Mouse (Mus musculus) neural tube, embryonic 14.5 days (tissue): ENCODE data around the gene Gm44579. TPM values are rescaled to one million over a fixed set of nuclear protein-coding genes. Genes with fewer than 3 reads are reported as not detected.

Experiments
- ATAC-seq: fragments of 200-750 bp; cut with Nextera tagmentation; 2 replicates; pipeline ENCODE4 v1.8.0; 2017; ENCODE audit warnings: low read depth, mild to moderate bottlenecking, moderate TSS enrichment, moderate library complexity
- H3K27ac ChIP-seq: fragments of 300-500 bp; sonication (generic); 2 replicates; pipeline ENCODE4 v1.5.1; 2014; ENCODE audit warnings: low read depth, mild to moderate bottlenecking, control low read depth, low read length, moderate library complexity, mixed read lengths
- H3K27me3 ChIP-seq: fragments of 300-500 bp; sonication (generic); 2 replicates; pipeline ENCODE4 v1.6.1; 2014; ENCODE audit warnings: low read length; ENCODE audit not compliant: control insufficient read depth, insufficient read depth
- H3K36me3 ChIP-seq: fragments of 300-500 bp; sonication (generic); 2 replicates; pipeline ENCODE4 v1.6.1; 2014; ENCODE audit warnings: low read length, mixed read lengths; ENCODE audit not compliant: control insufficient read depth, insufficient read depth
- H3K4me1 ChIP-seq: fragments of 300-500 bp; sonication (generic); 2 replicates; pipeline ENCODE4 v1.6.1; 2014; ENCODE audit warnings: low read length; ENCODE audit not compliant: control insufficient read depth, insufficient read depth
- H3K4me2 ChIP-seq: fragments of 300-500 bp; sonication (generic); 2 replicates; pipeline ENCODE4 v1.6.1; 2014; ENCODE audit warnings: mild to moderate bottlenecking, low read depth, low read length, control low read depth
- H3K4me3 ChIP-seq: fragments of 300-500 bp; sonication (generic); 2 replicates; pipeline ENCODE4 v1.5.1; 2014; ENCODE audit warnings: low read depth, low read length, control low read depth, mixed read lengths
- H3K9ac ChIP-seq: fragments of 300-500 bp; sonication (generic); replicated peaks from 2 replicates; pipeline ENCODE4 v1.6.1; 2014; ENCODE audit warnings: low read depth, mild to moderate bottlenecking, control low read depth, low read length, mixed read lengths
- H3K9me3 ChIP-seq: fragments of 300-500 bp; sonication (generic); 2 replicates; pipeline ENCODE4 v1.6.1; 2016; ENCODE audit warnings: low read length; ENCODE audit not compliant: control insufficient read depth
- WGBS: fragments of 180-500 bp; shearing (Covaris S2); extraction: QIAGEN DNeasy Blood & Tissue Kit; methylation state at CpG from one replicate; pipeline ENCODE4 v1.1.7; 2014; 5-methylcytosine and 5-hydroxymethylcytosine counted together
- polyA plus RNA-seq: library from polyadenylated mRNA; unstranded; fragments of >200 nt; fragmentation: Nextera tagmentation; extraction: Ambion mirVana; gene quantifications from 2 replicates; pipeline ENCODE4 v1.2.1, GENCODE M21; 2014

The Gm44579 gene
- polyA plus RNA-seq, 1 experiment from 2014 or later = not detected

DNA sequence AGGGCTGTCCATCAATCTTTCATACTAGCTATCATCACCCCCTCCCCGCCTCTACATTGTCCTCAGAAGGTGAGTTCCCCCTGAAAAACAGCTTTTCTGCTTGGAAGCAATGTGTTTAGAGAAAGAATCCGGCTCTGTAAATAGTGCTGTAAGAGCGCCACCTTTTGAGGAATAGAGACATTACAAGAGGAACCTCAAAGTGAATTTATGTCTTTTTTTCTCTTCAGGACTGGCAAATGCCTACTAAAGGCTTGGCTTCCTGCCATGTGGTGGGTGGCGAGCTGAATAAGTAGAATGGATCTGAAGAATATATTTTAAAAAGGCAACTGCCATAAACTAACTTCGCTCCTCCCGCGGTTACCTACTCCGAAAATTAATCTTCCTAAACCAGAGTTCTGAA, 47.0 kb downstream of the Gm44579 start:
- H3K27me3 ChIP-seq = no peaks in the 10 kb centered on the region
- 30% methylated on average over 8 of the region's 8 CpGs for WGBS

DNA sequence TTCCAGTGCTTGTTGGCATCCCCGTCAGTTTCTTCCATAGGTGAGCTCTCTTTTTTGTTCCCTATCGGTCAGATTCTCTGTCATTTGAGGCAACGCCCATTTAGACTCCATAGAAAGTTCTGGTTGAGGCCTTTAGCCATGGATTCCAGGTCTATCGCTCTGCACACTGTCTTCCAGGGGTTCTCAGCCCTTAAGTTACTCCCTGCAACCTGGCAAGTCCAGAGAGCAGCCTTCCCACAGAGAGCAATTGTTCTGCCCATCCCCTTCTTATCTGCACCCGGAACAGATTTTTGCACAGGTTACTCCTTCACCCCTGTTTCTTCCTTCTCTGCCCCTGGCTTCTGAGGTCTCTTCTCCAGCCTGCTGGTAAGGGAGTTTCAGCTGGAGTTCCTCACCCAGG, 48.7 kb downstream of the Gm44579 start:
- no peak overlapping the region for H3K4me3 ChIP-seq
- H3K36me3 ChIP-seq = no peaks in the 10 kb centered on the region
- peaks cover 6% of the 10 kb centered on the region for H3K27me3 ChIP-seq
- no peak overlapping the region for H3K27ac ChIP-seq
- H3K4me2 ChIP-seq = no peak overlapping the region
- H3K9me3 ChIP-seq = no peaks in the 10 kb centered on the region
- 75% methylated on average over 5 of the region's 5 CpGs for WGBS
- H3K9ac ChIP-seq = 0 out of 2 replicates have a peak overlapping the region, but pooled peaks have one; percentile 13
- peaks cover 15% of the 10 kb centered on the region; the same call in 1 of the 2 replicates for H3K4me1 ChIP-seq
- ATAC-seq = no peak

More for the DNA sequence above, 47.0 kb downstream of the Gm44579 start:
- Histone ChIP-seq H3K4me3 (no peak overlapping the region), H3K4me2 (no peak overlapping the region), H3K9me3 (no peaks in the 10 kb centered on the region), H3K9ac (no peak overlapping the region), H3K4me1 (peaks cover 15% of the 10 kb centered on the region; the same call in 1 of the 2 replicates), H3K27ac (no peak overlapping the region), H3K36me3 (no peaks in the 10 kb centered on the region)
- no peak for ATAC-seq

DNA sequence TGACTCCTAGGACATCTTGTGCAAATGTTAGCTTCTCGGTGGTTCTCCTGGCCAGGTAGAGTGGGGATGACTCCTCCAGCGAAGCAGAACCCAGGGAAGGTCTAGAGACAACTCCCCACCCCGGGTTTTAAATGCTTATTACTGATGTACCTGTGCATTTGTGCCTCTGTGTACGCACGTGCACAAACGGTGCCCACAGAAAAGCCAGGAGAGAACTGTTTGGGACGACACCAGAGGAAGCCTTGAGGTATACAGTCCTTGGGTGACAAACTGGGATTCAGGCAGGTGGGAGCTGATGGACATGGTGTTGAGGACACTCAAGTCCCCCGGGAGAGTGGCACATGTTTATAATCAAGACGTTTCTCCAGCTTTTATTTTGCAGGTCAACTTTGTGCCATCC, 49.9 kb downstream of the Gm44579 start:
- Histone ChIP-seq H3K27ac (no peak overlapping the region), H3K4me3 (peak overlapping the region; percentile 12; the same call in 1 of the 2 replicates), H3K9ac (0 out of 2 replicates have a peak overlapping the region, but pooled peaks have one; percentile 3), H3K4me1 (peaks cover 15% of the 10 kb centered on the region; the same call in 1 of the 2 replicates), H3K9me3 (no peaks in the 10 kb centered on the region), H3K27me3 (peaks cover 6% of the 10 kb centered on the region), H3K36me3 (no peaks in the 10 kb centered on the region), H3K4me2 (peak overlapping the region; percentile 77)
- no peak for ATAC-seq
- 75% methylated on average over 9 of the region's 9 CpGs for WGBS

DNA sequence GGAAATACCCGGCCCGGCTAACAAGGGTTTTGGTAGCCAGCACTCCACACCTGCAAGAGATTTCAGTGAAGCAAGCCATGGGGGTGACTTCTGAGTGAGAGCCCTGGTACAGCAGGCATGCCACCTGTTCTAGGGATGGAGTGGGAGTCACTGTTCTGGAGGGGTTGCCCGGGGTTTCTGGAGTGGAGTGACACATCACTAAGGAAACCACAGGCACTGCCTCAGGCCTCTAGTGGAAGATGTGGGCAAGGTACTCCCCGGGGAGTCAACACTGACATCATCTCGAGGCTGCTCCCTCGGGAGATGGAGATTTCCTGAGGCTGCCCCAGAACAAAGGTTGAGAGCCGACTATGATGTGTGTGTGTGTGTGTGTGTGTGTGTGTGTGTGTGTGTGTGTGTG, 50.4 kb downstream of the Gm44579 start:
- H3K9ac ChIP-seq = peak overlapping the region; percentile 58; the same call in 1 of the 2 replicates
- peaks cover 7% of the 10 kb centered on the region for H3K27me3 ChIP-seq
- H3K4me1 ChIP-seq = peaks cover 15% of the 10 kb centered on the region; the same call in 1 of the 2 replicates
- H3K4me2 ChIP-seq = peak overlapping the region; percentile 77
- no peak for ATAC-seq
- H3K9me3 ChIP-seq = no peaks in the 10 kb centered on the region
- H3K36me3 ChIP-seq = no peaks in the 10 kb centered on the region
- no peak overlapping the region for H3K27ac ChIP-seq
- WGBS = 30% methylated on average over 7 of the region's 7 CpGs
- H3K4me3 ChIP-seq = peak overlapping the region; percentile 58

DNA sequence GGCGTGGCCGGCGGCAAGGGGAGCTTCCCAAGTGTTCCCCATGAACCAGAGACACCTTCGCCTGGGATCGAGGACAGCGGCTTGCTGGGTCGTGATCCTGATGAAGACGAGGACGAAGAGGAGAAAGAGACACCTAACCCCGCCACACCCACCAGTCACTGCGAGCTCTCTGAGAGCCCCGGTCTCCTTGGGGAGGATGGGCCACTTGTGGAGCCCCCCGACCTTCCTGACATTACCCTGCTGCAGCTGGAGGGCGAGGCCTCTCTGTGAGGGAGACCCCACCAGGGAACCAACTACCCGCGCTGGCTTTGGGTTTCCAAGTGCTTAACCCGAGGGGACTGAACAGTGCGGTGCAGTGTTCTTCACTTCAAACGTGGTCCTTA, 52.2 kb downstream of the Gm44579 start:
- Histone ChIP-seq H3K27ac (no peak overlapping the region), H3K27me3 (peaks cover 8% of the 10 kb centered on the region), H3K9ac (peak overlapping the region; percentile 58), H3K4me2 (peak overlapping the region; percentile 77), H3K36me3 (no peaks in the 10 kb centered on the region), H3K9me3 (no peaks in the 10 kb centered on the region), H3K4me1 (peaks cover 15% of the 10 kb centered on the region; the same call in 1 of the 2 replicates), H3K4me3 (peak overlapping the region; percentile 58)
- no peak for ATAC-seq
- WGBS = 4% methylated on average over 19 of the region's 19 CpGs

DNA sequence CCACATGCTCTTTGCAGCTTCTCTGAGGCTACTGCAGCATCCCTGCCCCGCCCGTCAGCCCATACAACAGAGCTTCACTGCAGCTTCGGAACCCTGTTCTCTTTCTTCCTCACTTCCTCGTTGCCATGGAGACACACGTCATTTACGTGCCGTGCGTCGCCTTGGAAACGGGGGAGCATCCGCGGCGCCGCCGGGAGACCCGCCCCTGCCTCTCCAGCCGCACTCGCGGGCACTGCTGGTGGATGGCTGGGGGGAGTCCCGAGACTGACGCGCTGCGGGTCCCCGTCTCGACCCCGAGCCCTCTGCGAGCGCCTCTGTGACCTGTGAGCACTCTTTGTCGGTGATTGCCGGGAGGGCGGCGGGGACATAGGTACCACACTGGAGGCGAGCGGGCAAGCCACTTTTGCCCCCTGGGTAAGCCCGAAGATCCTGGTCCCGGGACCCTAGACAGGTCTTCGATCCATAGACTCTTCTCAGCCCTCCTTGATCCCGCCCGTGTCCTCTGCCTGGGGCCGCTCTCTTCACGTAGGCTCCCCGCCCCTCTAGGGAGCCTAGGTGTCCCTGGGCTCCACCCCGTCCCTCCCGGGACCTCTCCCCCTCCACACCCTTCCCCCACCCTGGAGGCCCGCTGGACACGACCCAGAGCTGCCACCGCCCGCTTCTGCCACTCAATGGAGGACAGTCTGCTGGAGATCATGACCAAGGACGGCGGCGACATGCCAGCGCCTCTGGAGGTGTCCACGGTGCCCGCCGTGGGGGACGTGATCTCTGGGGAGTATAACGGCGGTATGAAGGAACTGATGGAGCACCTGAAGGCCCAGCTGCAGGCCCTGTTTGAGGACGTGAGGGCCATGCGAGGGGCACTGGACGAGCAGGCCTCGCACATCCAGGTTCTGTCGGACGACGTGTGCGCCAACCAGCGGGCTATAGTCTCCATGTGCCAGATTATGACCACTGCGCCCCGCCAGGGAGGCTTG, 52.8 kb downstream of the Gm44579 start:
- Histone ChIP-seq H3K27me3 (peaks cover 8% of the 10 kb centered on the region), H3K36me3 (no peaks in the 10 kb centered on the region), H3K9ac (peak overlapping the region; percentile 58), H3K4me1 (peaks cover 15% of the 10 kb centered on the region; the same call in 1 of the 2 replicates), H3K27ac (peak overlapping the region; percentile 91), H3K4me2 (peak overlapping the region; percentile 77), H3K9me3 (no peaks in the 10 kb centered on the region), H3K4me3 (peak overlapping the region; percentile 58)
- WGBS = under 1% methylated on average over 69 of the region's 69 CpGs
- ATAC-seq = peak; percentile 95

DNA sequence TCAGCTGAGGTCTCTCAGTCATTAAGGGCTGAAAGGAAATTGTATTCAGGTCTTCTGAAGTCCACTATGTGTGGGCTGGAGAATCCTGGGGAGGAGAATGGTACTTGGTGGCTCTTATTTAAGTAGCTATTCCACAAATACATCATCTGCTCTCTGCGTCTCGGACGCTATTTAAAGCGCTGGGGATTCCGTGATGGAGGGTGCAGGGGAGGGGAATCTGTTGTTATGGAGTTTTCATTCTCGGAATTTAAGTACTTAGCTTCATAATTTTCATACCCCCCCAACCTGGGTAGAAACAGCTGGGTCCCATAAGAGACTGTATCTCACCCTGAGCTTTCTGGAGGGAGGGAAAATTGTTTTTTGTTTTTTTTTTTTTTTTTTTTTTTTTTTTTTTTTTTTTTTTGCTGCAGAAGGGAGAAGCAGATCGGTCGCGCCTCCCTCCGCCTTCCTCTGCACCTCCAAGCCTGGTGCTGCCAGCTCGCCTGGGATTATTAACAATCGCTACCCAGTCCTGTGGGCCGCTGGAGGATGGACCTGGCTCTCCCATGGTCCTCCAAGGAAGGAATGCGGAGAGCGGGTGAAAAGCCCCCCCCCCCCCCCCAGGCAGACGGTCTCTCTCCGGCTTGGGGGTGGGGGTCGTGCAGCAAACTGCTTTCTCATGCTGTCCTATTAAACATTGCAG, 53.7 kb downstream of the Gm44579 start, which contains the start of gene Ccdc184:
Gene Ccdc184 (plus strand): TSS at position 196 of the 682 bp plus-strand sequence.
- 2% methylated on average over 15 of the region's 18 CpGs for WGBS
- H3K27me3 ChIP-seq = peaks cover 8% of the 10 kb centered on the region
- H3K4me1 ChIP-seq = peaks cover 15% of the 10 kb centered on the region; the same call in 1 of the 2 replicates
- no peaks in the 10 kb centered on the region for H3K36me3 ChIP-seq
- peak within 1 kb of the TSS; percentile 58 for H3K9ac ChIP-seq
- peak within 1 kb of the TSS; percentile 77 for H3K4me2 ChIP-seq
- peak within 1 kb of the TSS; percentile 58 for H3K4me3 ChIP-seq
- no peaks in the 10 kb centered on the region for H3K9me3 ChIP-seq
- H3K27ac ChIP-seq = peak within 1 kb of the TSS; percentile 91
- ATAC-seq = peak; percentile 75

DNA sequence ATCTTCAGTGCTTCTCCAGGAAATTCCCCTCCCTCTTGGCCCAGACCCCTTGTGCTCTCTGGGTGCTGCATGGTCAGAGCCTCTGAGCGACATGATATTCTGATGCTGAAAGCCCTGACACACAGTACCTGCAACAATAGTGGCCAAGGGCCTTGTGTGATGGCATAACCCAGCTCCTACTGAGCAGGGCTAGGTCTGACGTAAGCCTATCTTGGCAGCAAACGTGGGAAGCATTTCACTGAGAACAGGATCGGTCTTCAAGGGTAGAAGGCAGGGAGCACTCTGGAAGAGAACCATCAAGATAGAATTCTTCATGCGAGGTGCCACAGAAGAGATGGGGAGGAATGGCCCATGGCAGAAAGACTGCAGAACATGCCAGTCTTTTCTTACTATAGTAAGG, 55.3 kb downstream of the Gm44579 start, which contains the start of gene Asb8:
Gene Asb8 (minus strand): TSS at position 101 of the 400 bp plus-strand sequence.
- H3K4me3 ChIP-seq = no peak within 1 kb of the TSS
- no peak within 1 kb of the TSS for H3K27ac ChIP-seq
- peaks cover 8% of the 10 kb centered on the region for H3K27me3 ChIP-seq
- H3K4me2 ChIP-seq = peak within 1 kb of the TSS; percentile 77; the same call in 1 of the 2 replicates
- ATAC-seq = no peak
- no peaks in the 10 kb centered on the region for H3K9me3 ChIP-seq
- H3K36me3 ChIP-seq = no peaks in the 10 kb centered on the region
- no peak within 1 kb of the TSS for H3K9ac ChIP-seq
- 84% methylated on average over 5 of the region's 5 CpGs for WGBS
- peaks cover 8% of the 10 kb centered on the region; the same call in 1 of the 2 replicates for H3K4me1 ChIP-seq
